Mouse (Mus musculus) thymus, adult 2 months (tissue): ENCODE measurements around the gene 4930404N11Rik. TPM values are rescaled to one million over a fixed set of nuclear protein-coding genes. Genes with fewer than 3 reads are reported as not detected.

Experiments
- DNase-seq: peaks from one replicate; pipeline ENCODE4 v3.0.0; 2021
- H3K27ac ChIP-seq: fragments of 200-500 bp; 2 replicates; pipeline ENCODE4 v1.5.1; 2012; ENCODE audit warnings: low read length, control low read depth; ENCODE audit not compliant: control insufficient read depth, insufficient read depth
- H3K27me3 ChIP-seq: fragments of 200-500 bp; 2 replicates; pipeline ENCODE4 v1.6.1; 2012; ENCODE audit warnings: mild to moderate bottlenecking, low read length, moderate library complexity, mixed read lengths; ENCODE audit not compliant: control insufficient read depth, insufficient read depth
- H3K36me3 ChIP-seq: fragments of 200-500 bp; 2 replicates; pipeline ENCODE4 v1.6.1; 2012; ENCODE audit warnings: mild to moderate bottlenecking, low read length, moderate library complexity; ENCODE audit not compliant: control insufficient read depth, insufficient read depth
- H3K4me1 ChIP-seq: fragments of 200-500 bp; replicated peaks from 2 replicates; pipeline ENCODE4 v1.6.1; 2012; ENCODE audit warnings: low read length; ENCODE audit not compliant: control insufficient read depth, insufficient read depth
- H3K4me3 ChIP-seq: fragments of 200-500 bp; 2 replicates; pipeline ENCODE4 v1.5.1; 2012; ENCODE audit warnings: mild to moderate bottlenecking, low read length, control low read depth, moderate library complexity; ENCODE audit not compliant: control insufficient read depth, insufficient read depth
- CTCF ChIP-seq: fragments of 200-500 bp; IDR thresholded peaks from 2 replicates; pipeline ENCODE4 v1.5.1; 2012; ENCODE audit warnings: mild to moderate bottlenecking, control low read depth, low read length, moderate library complexity, borderline replicate concordance; ENCODE audit not compliant: control insufficient read depth, poor library complexity, insufficient read depth; ENCODE audit errors: extremely low read depth
- POLR2A ChIP-seq: fragments of 200-500 bp; IDR thresholded peaks from 2 replicates; pipeline ENCODE4 v1.6.1; 2012; ENCODE audit warnings: mild to moderate bottlenecking, low read length, control low read depth, moderate library complexity; ENCODE audit not compliant: control insufficient read depth, poor library complexity, insufficient read depth; ENCODE audit errors: extremely low read depth
- WGBS: fragments of 180-500 bp; shearing (Covaris S2); methylation state at CpG from one replicate; pipeline ENCODE4 v1.1.7; 2018; 5-methylcytosine and 5-hydroxymethylcytosine counted together
- polyA plus RNA-seq: library from polyadenylated mRNA; depleted of rRNA; stranded (reverse); fragments of >200 nt; gene quantifications from 2 replicates; pipeline ENCODE4 v1.2.3, GENCODE M21; 2012

4930404N11Rik gene
- polyA plus RNA-seq, 1 experiment = 12.7 TPM

- no peaks in the 10 kb centered on the region for H3K27me3 ChIP-seq
- no peaks in the 10 kb centered on the region for H3K36me3 ChIP-seq
- peaks cover 10% of the 10 kb centered on the region for H3K4me1 ChIP-seq
- TF ChIP-seq CTCF = 0 out of 2 replicates have a peak, but pooled peaks have one; percentile 18
- no peak for TF ChIP-seq POLR2A
- no peak overlapping the region for H3K27ac ChIP-seq
- no peak overlapping the region for H3K4me3 ChIP-seq
- DNase-seq = no peak
- WGBS = 33% methylated on average over 31 of the region's 31 CpGs
Measured at GRCm38 (mm10) chr10:81407539-81408423, 42.2 kb upstream of the 4930404N11Rik start.

- Histone ChIP-seq H3K27me3 (no peaks in the 10 kb centered on the region), H3K4me3 (no peak overlapping the region), H3K4me1 (peaks cover 10% of the 10 kb centered on the region), H3K36me3 (no peaks in the 10 kb centered on the region), H3K27ac (no peak overlapping the region)
- DNase-seq = no peak
- WGBS = 75% methylated on average over 24 of the region's 24 CpGs
- no peak for TF ChIP-seq CTCF
- TF ChIP-seq POLR2A = no peak
Measured at GRCm38 (mm10) chr10:81406504-81407440, 41.2 kb upstream of the 4930404N11Rik start.

- 73% methylated on average over 13 of the region's 13 CpGs for WGBS
- H3K27me3 ChIP-seq = no peaks in the 10 kb centered on the region
- H3K36me3 ChIP-seq = no peaks in the 10 kb centered on the region
- H3K4me1 ChIP-seq = peaks cover 10% of the 10 kb centered on the region
- no peak overlapping the region for H3K27ac ChIP-seq
- no peak for TF ChIP-seq POLR2A
- TF ChIP-seq CTCF = peak; percentile 74
- H3K4me3 ChIP-seq = no peak overlapping the region
- peak; percentile 68 for DNase-seq
Measured at GRCm38 (mm10) chr10:81405588-81406201, 40.1 kb upstream of the 4930404N11Rik start.

GRCm38 (mm10) chr10:81404720-81405119 is 39.1 kb upstream of the 4930404N11Rik start:
- Histone ChIP-seq H3K4me3 (no peak overlapping the region), H3K27ac (no peak overlapping the region), H3K27me3 (no peaks in the 10 kb centered on the region), H3K36me3 (no peaks in the 10 kb centered on the region), H3K4me1 (peaks cover 10% of the 10 kb centered on the region)
- WGBS = 47% methylated on average over 18 of the region's 18 CpGs
- TF ChIP-seq POLR2A (no peak), CTCF (peak; percentile 22; the same call in 1 of the 2 replicates)
- DNase-seq = no peak

- Histone ChIP-seq H3K4me3 (no peak overlapping the region), H3K27ac (no peak overlapping the region), H3K36me3 (no peaks in the 10 kb centered on the region), H3K27me3 (no peaks in the 10 kb centered on the region), H3K4me1 (peaks cover 9% of the 10 kb centered on the region)
- TF ChIP-seq POLR2A (no peak), CTCF (no peak)
- DNase-seq = no peak
- WGBS = 85% methylated on average over 9 of the region's 9 CpGs
Measured at GRCm38 (mm10) chr10:81404082-81404481, 38.5 kb upstream of the 4930404N11Rik start.

GRCm38 (mm10) chr10:81403511-81403910 is 37.9 kb upstream of the 4930404N11Rik start:
- TF ChIP-seq POLR2A (no peak), CTCF (no peak)
- 97% methylated on average over 10 of the region's 10 CpGs for WGBS
- Histone ChIP-seq H3K27me3 (no peaks in the 10 kb centered on the region), H3K27ac (no peak overlapping the region), H3K4me3 (no peak overlapping the region), H3K36me3 (no peaks in the 10 kb centered on the region), H3K4me1 (peaks cover 7% of the 10 kb centered on the region; the same call in 1 of the 2 replicates)
- DNase-seq = no peak
